Mouse (Mus musculus) liver, embryonic 14.5 days (tissue): ENCODE results near the gene Pde10a. TPM values are rescaled to one million over a fixed set of nuclear protein-coding genes. Genes with fewer than 3 reads are reported as not detected.

ENCODE experiments used
- ATAC-seq: fragments of 200-750 bp; cut with Nextera tagmentation; 2 replicates; pipeline ENCODE4 v1.8.0; 2017; ENCODE audit warnings: moderate number of reproducible peaks, mild to moderate bottlenecking, moderate library complexity; ENCODE audit not compliant: insufficient read depth
- DNase-seq, 3 experiments: peaks; one replicate each; pipeline ENCODE4 v3.0.0-alpha.2; 2012 to 2013; ENCODE audit warnings: low read depth in 3 of 3, low spot score in 3 of 3
- H3K27ac ChIP-seq: fragments of 300-500 bp; sonication (generic); 2 replicates; pipeline ENCODE4 v1.5.1; 2014; ENCODE audit warnings: moderate library complexity, mild to moderate bottlenecking, control low read depth, inconsistent platforms
- H3K27me3 ChIP-seq: fragments of 300-500 bp; sonication (generic); 2 replicates; pipeline ENCODE4 v1.6.1; 2014; ENCODE audit warnings: mild to moderate bottlenecking, low read length, moderate library complexity; ENCODE audit not compliant: control insufficient read depth, insufficient read depth
- H3K36me3 ChIP-seq: fragments of 300-500 bp; sonication (generic); replicated peaks from 2 replicates; pipeline ENCODE4 v1.6.1; 2014; ENCODE audit warnings: low read depth; ENCODE audit not compliant: control insufficient read depth, insufficient read depth
- H3K4me1 ChIP-seq, 2 experiments: fragments of 200-500 bp in 1 of 2; fragments of 300-500 bp in 1 of 2; sonication (generic) in 1 of 2; replicated peaks; 2 replicates each; pipeline ENCODE4 v1.6.1; 2012 to 2014; ENCODE audit warnings: antibody characterized with exemption in 1 of 2, inconsistent platforms in 1 of 2, low read length in 1 of 2; ENCODE audit not compliant: control insufficient read depth in 2 of 2, insufficient read depth in 2 of 2
- H3K4me2 ChIP-seq: fragments of 300-500 bp; sonication (generic); 2 replicates; pipeline ENCODE4 v1.6.1; 2014; ENCODE audit warnings: low read depth, mild to moderate bottlenecking, control low read depth, moderate library complexity
- H3K4me3 ChIP-seq, 2 experiments: fragments of 200-500 bp in 1 of 2; fragments of 300-500 bp in 1 of 2; sonication (generic) in 1 of 2; 2 replicates each; pipeline ENCODE4 v1.5.1; 2012 to 2014; ENCODE audit warnings: low read depth in 2 of 2, low read length in 2 of 2, mild to moderate bottlenecking in 2 of 2, control low read depth in 1 of 2, inconsistent platforms in 1 of 2, moderate library complexity in 1 of 2; ENCODE audit not compliant: insufficient read depth in 1 of 2
- H3K9ac ChIP-seq: fragments of 300-500 bp; sonication (generic); replicated peaks from 2 replicates; pipeline ENCODE4 v1.6.1; 2014; ENCODE audit warnings: mild to moderate bottlenecking, control low read depth, moderate library complexity
- H3K9me3 ChIP-seq: fragments of 300-500 bp; sonication (generic); 2 replicates; pipeline ENCODE4 v1.6.1; 2016; ENCODE audit warnings: low read length, mixed read lengths; ENCODE audit not compliant: control insufficient read depth
- CTCF ChIP-seq: IDR thresholded peaks from 2 replicates; pipeline ENCODE4 v1.5.1; 2016; ENCODE audit warnings: antibody characterized with exemption, low read depth, control low read depth
- EP300 ChIP-seq: IDR thresholded peaks from 2 replicates; pipeline ENCODE4 v1.6.1; 2016; ENCODE audit warnings: antibody characterized with exemption, low read depth
- WGBS: fragments of 180-500 bp; shearing (Covaris S2); extraction: QIAGEN DNeasy Blood & Tissue Kit; methylation state at CpG from one replicate; pipeline ENCODE4 v1.1.7; 2014; ENCODE audit not compliant: insufficient replicate concordance; 5-methylcytosine and 5-hydroxymethylcytosine counted together
- polyA plus RNA-seq, 2 experiments: library from polyadenylated mRNA; depleted of rRNA in 1 of 2; stranded (reverse) in 1 of 2; unstranded in 1 of 2; fragments of >200 nt; fragmentation: Nextera tagmentation in 1 of 2; extraction: Ambion mirVana in 1 of 2; gene quantifications; 2 replicates each; pipeline versions ENCODE4 v1.2.1 to v1.2.3; 2012 to 2014

Pde10a gene
- polyA plus RNA-seq, 2 experiments = 0.52 to 0.60 TPM

DNA sequence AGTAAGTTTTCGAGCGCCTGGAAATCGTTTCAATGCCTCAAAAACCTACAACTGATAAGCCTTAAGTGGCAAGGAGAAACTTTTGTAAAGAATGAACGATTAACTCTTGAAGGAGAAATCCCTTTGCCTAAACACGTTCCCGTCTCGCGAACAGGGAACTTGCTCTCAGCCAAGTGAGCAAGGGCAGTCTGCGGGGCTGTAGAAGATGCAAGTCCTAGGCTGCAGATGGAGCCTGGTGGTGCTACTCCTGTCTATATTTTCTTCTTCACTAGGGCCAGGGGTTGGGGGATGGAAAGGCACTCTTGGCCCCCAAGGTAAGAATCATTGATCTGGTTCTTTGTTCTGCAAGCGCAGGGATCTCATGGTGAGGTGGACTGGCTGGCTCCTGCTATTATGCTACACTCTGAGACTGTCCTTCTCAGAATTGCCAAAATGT is 274.1 kb downstream of the Pde10a start:
- no peak overlapping the region for H3K4me2 ChIP-seq
- H3K9ac ChIP-seq = no peak overlapping the region
- no peak overlapping the region for H3K4me3 ChIP-seq
- TF ChIP-seq CTCF = no peak
- no peak for TF ChIP-seq EP300
- H3K9me3 ChIP-seq = no peaks in the 10 kb centered on the region
- no peak for DNase-seq
- no peaks in the 10 kb centered on the region for H3K4me1 ChIP-seq
- H3K36me3 ChIP-seq = no peaks in the 10 kb centered on the region
- WGBS = 2% methylated on average over 10 of the region's 10 CpGs
- H3K27me3 ChIP-seq = peaks cover 64% of the 10 kb centered on the region
- ATAC-seq = no peak
- H3K27ac ChIP-seq = no peak overlapping the region

DNA sequence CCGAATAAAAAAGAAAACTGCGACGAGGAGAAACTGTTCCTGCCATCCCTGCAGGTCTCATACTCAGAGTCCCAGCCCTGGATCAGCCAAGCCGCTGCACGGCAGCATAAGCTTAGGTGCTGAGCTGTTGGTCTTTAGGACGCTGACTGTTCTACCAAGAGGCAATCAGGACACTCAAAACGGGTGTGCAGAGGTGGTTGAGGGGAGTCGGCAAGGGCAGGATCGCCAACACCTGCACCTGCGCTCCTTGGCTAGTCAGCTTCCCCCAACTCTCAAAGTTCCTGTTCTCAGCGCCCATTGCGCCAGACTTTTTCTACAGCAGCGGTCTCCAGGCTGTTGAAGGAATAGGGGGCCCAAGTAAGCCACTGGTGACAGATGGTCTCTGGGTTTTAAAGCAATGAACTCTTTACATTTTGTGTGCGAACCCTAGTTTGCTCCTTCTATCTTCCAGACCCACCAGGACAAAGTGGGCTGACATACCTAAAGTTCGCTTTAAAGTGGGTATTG is 274.8 kb downstream of the Pde10a start:
- no peaks in the 10 kb centered on the region for H3K9me3 ChIP-seq
- ATAC-seq (no peak), DNase-seq (no peak)
- TF ChIP-seq EP300 = no peak
- TF ChIP-seq CTCF = no peak
- H3K4me3 ChIP-seq = no peak overlapping the region
- no peaks in the 10 kb centered on the region for H3K4me1 ChIP-seq
- no peak overlapping the region for H3K9ac ChIP-seq
- H3K36me3 ChIP-seq = no peaks in the 10 kb centered on the region
- peaks cover 70% of the 10 kb centered on the region for H3K27me3 ChIP-seq
- WGBS = 1% methylated on average over 15 of the region's 15 CpGs
- no peak overlapping the region for H3K4me2 ChIP-seq
- no peak overlapping the region for H3K27ac ChIP-seq

DNA sequence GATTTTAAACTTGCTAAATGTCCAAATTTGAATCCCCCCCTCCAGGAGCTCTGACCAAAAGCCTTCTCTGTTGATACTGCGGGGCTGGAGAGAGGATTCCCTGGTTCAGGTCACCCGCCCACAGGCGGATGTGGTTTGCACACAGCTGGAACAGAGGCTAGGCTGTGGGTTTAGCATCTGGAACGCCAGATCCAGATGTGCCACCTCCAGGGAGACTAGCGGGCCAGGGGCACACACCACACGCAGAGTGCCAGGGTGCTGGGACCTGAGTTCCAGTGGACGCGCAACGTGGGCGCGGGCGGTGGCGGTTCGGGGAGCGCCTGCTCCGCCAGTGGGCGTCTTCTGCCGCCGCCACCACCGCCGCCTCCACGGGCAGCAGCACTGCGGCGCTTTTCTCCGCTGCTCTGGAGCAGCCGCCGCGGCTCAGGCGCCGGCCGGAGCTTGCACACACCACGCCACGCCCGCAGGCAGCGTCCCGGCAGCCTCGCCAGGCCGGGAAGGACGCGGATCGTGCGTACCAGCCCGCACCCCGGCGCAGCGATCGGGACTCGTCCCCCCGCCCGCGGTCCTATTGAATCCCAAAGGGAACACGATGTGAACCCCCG is 275.4 kb downstream of the Pde10a start:
- 0% methylated on average over 49 of the region's 53 CpGs for WGBS
- Histone ChIP-seq H3K27me3 (peaks cover 70% of the 10 kb centered on the region), H3K4me3 (peak overlapping the region; percentile 24 to 45), H3K36me3 (no peaks in the 10 kb centered on the region), H3K9me3 (no peaks in the 10 kb centered on the region), H3K27ac (no peak overlapping the region), H3K9ac (no peak overlapping the region), H3K4me1 (no peaks in the 10 kb centered on the region), H3K4me2 (peak overlapping the region; percentile 54)
- DNase-seq (no peak), ATAC-seq (peak; percentile 28; the same call in 1 of the 2 replicates)
- TF ChIP-seq CTCF = no peak
- no peak for TF ChIP-seq EP300

DNA sequence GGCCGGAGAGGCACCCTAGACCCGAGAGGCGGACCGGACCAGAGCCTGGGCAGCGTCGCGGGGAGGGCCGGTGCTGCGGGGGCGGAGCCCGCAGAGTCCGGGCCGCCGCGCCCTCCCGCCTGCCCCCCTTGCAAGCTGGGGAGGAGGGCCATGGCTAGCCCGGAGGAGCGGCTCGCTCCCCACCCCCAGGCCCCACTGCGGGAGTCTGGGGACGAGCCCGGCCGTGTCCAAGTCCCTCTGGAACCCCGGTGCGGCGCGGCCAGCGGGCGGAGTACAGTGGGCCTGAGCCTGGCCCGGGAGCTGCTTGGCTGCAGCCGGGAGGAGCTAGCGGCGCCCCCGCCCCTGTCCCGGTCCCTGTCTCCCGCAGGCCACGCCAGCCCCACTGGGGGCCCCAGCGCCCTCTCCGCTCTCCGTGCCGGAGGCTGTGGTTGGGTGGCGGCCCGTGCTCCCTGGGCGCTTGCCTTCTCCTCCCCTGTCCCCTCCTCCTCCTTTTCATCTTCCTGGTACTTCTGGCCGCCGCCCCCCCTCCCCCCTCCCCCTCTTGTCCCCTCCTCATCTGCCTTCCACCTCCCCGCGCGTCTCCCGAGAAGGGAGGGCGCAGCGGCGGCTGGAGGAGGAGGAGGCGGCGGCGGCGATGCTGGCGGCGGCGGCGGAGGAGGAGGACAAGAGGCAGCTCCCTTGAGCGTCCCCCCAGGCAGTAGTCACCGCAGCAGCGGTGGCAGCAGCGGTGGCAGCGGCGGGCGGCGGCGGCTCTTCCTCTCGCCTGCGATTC is 276.1 kb downstream of the Pde10a start:
- WGBS = under 1% methylated on average over 48 of the region's 72 CpGs
- peaks cover 70% of the 10 kb centered on the region for H3K27me3 ChIP-seq
- no peak for DNase-seq

DNA sequence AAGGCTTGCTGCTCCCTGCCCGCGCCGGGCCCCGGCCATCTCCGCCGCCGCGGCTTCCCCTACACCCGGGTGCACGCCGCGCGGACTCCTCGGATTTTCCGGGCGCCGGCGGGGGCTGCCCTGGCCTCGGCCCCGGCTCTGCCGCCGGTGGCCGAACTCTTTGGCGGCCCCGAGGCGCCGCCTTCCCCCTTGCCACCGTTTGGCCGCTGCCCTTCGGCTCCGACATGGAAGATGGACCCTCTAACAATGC is 276.6 kb downstream of the Pde10a start:
- no peaks in the 10 kb centered on the region for H3K36me3 ChIP-seq
- WGBS = 2% methylated on average over 24 of the region's 31 CpGs
- H3K4me1 ChIP-seq = no peaks in the 10 kb centered on the region
- H3K4me3 ChIP-seq = peak overlapping the region; percentile 15 to 45
- TF ChIP-seq CTCF (no peak), EP300 (no peak)
- ATAC-seq = no peak
- H3K27ac ChIP-seq = no peak overlapping the region
- no peaks in the 10 kb centered on the region for H3K9me3 ChIP-seq
- no peak for DNase-seq
- peak overlapping the region; percentile 54 for H3K4me2 ChIP-seq
- H3K27me3 ChIP-seq = peaks cover 70% of the 10 kb centered on the region
- H3K9ac ChIP-seq = no peak overlapping the region

More for the DNA sequence above, 276.1 kb downstream of the Pde10a start:
- Histone ChIP-seq H3K4me3 (peak overlapping the region; percentile 24 to 45), H3K36me3 (no peaks in the 10 kb centered on the region), H3K4me1 (no peaks in the 10 kb centered on the region), H3K27ac (no peak overlapping the region), H3K4me2 (peak overlapping the region; percentile 54), H3K9me3 (no peaks in the 10 kb centered on the region), H3K9ac (no peak overlapping the region)
- TF ChIP-seq CTCF (no peak), EP300 (no peak)
- peak; percentile 50; the same call in 1 of the 2 replicates for ATAC-seq
